Mouse (Mus musculus) CD4-positive helper T cell, adult 2 months (primary cell): ENCODE data around the gene Stat3.

ENCODE experiments used
- DNase-seq: peaks from one replicate; pipeline ENCODE4 v3.0.0-alpha.2; 2012; ENCODE audit warnings: low read depth, missing footprints, low spot score

The Stat3 gene

GRCm38 (mm10) chr11:100939512-100940151 is at the start of gene Stat3:
Gene Stat3, minus strand, starts transcription at chr11:100939540.
- DNase-seq: peak; percentile 99

- DNase-seq: no peak
Measured at GRCm38 (mm10) chr11:100988674-100989073, 49.3 kb upstream of the Stat3 start.

GRCm38 (mm10) chr11:100985607-100986006 is 46.3 kb upstream of the Stat3 start:
- DNase-seq: no peak

- DNase-seq: no peak
Measured at GRCm38 (mm10) chr11:100983778-100984131, 44.4 kb upstream of the Stat3 start.

GRCm38 (mm10) chr11:100983125-100983777 is 43.9 kb upstream of the Stat3 start:
- DNase-seq: peak; percentile 74

- no peak for DNase-seq
Measured at GRCm38 (mm10) chr11:100982087-100982486, 42.7 kb upstream of the Stat3 start.

GRCm38 (mm10) chr11:100981236-100981635 is 41.9 kb upstream of the Stat3 start:
- DNase-seq: no peak

GRCm38 (mm10) chr11:100980438-100980837 is 41.1 kb upstream of the Stat3 start:
- no peak for DNase-seq

GRCm38 (mm10) chr11:100979887-100980286 is 40.5 kb upstream of the Stat3 start:
- DNase-seq: no peak

- DNase-seq: no peak
Measured at GRCm38 (mm10) chr11:100975241-100975640, 35.9 kb upstream of the Stat3 start.

- no peak for DNase-seq
Measured at GRCm38 (mm10) chr11:100974381-100974970, 35.1 kb upstream of the Stat3 start.

- no peak for DNase-seq
Measured at GRCm38 (mm10) chr11:100973245-100973644, 33.9 kb upstream of the Stat3 start.

- DNase-seq: no peak
Measured at GRCm38 (mm10) chr11:100971455-100971854, 32.1 kb upstream of the Stat3 start.

- DNase-seq: no peak
Measured at GRCm38 (mm10) chr11:100970557-100970937, 31.2 kb upstream of the Stat3 start, which contains the start of gene Cavin1. Gene Cavin1, minus strand, starts transcription at chr11:100970887.

- DNase-seq: peak; percentile 19
Measured at GRCm38 (mm10) chr11:100969744-100970556, 30.6 kb upstream of the Stat3 start.

GRCm38 (mm10) chr11:100969189-100969743 is 29.9 kb upstream of the Stat3 start:
- DNase-seq: no peak

- DNase-seq: no peak
Measured at GRCm38 (mm10) chr11:100968501-100968900, 29.2 kb upstream of the Stat3 start.

GRCm38 (mm10) chr11:100967881-100968420 is 28.6 kb upstream of the Stat3 start:
- no peak for DNase-seq

- DNase-seq: no peak
Measured at GRCm38 (mm10) chr11:100967376-100967775, 28.0 kb upstream of the Stat3 start.

GRCm38 (mm10) chr11:100965760-100966159 is 26.4 kb upstream of the Stat3 start:
- no peak for DNase-seq

- DNase-seq: no peak
Measured at GRCm38 (mm10) chr11:100964901-100965542, 25.7 kb upstream of the Stat3 start.
